Mouse (Mus musculus) liver, embryonic 18 days (tissue): ENCODE results near the gene Mfsd10. TPM values are rescaled to one million over a fixed set of nuclear protein-coding genes. Genes with fewer than 3 reads are reported as not detected.

ENCODE experiments used
- polyA plus RNA-seq: library from polyadenylated mRNA; depleted of rRNA; stranded (reverse); fragments of >200 nt; gene quantifications from 2 replicates; pipeline ENCODE4 v1.2.3, GENCODE M21; 2012; rRNA removed

The Mfsd10 gene
- 33.4 and 40.0 TPM in 2 replicates for polyA plus RNA-seq

GRCm38 (mm10) chr5:34636481-34637287 lies at the start of gene Mfsd10:
Gene Mfsd10 (minus strand): TSS chr5:34637212.

GRCm38 (mm10) chr5:34659686-34660590 lies 22.9 kb upstream of the Mfsd10 start, which contains the start of the genes Nop14 and Grk4:
Gene Nop14 (minus strand): TSS chr5:34660148.
Gene Grk4 (plus strand): TSS chr5:34660379.

Other genes starting within 250 kb of the Mfsd10 start
- 6.5 and 7.0 TPM in 2 replicates for gene Tnip2, start 123.2 kb downstream of the Mfsd10 start, polyA plus RNA-seq
- 6.1 and 7.6 TPM in 2 replicates for gene Sh3bp2, start 111.4 kb downstream of the Mfsd10 start, polyA plus RNA-seq
- gene Add1, start 63.5 kb downstream of the Mfsd10 start, polyA plus RNA-seq = 75.0 and 79.9 TPM in 2 replicates
- 8.4 and 9.1 TPM in 2 replicates for gene Nop14, start 22.9 kb upstream of the Mfsd10 start, polyA plus RNA-seq
- 0.52 and 0.68 TPM in 2 replicates for gene Grk4, start 23.2 kb upstream of the Mfsd10 start, polyA plus RNA-seq
- 3.8 and 4.8 TPM in 2 replicates for gene Htt, start 124.5 kb upstream of the Mfsd10 start, polyA plus RNA-seq